Mouse (Mus musculus) heart, adult 2 months (tissue): ENCODE results near the gene Hsp90aa1. TPM values are rescaled to one million over a fixed set of nuclear protein-coding genes. Genes with fewer than 3 reads are reported as not detected.
"Not testable (repeated sequence)": the region's sequence is repeated elsewhere in the genome, so short reads cannot be mapped to it uniquely, and the experiment has no call there.

ENCODE experiments used
- DNase-seq, 2 experiments: peaks; one replicate each; pipeline ENCODE4 v3.0.0; 2021
- H3K27ac ChIP-seq: fragments of 200-600 bp; 2 replicates; pipeline ENCODE4 v1.8.1; 2022
- H3K27me3 ChIP-seq: fragments of 200-500 bp; 2 replicates; pipeline ENCODE4 v1.6.1; 2012; ENCODE audit warnings: mild to moderate bottlenecking, low read length, inconsistent platforms, mixed read lengths; ENCODE audit not compliant: control insufficient read depth, insufficient read depth
- H3K36me3 ChIP-seq: fragments of 200-500 bp; 2 replicates; pipeline ENCODE4 v1.6.1; 2012; ENCODE audit warnings: low read length, inconsistent platforms; ENCODE audit not compliant: control insufficient read depth, insufficient read depth
- H3K4me1 ChIP-seq: fragments of 200-500 bp; 2 replicates; pipeline ENCODE4 v1.6.1; 2011; ENCODE audit warnings: low read length; ENCODE audit not compliant: control insufficient read depth, insufficient read depth
- H3K4me3 ChIP-seq: fragments of 200-600 bp; 2 replicates; pipeline ENCODE4 v1.8.1; 2022
- H3K79me2 ChIP-seq: fragments of 200-500 bp; replicated peaks from 2 replicates; pipeline ENCODE4 v1.6.1; 2012; ENCODE audit warnings: mild to moderate bottlenecking, inconsistent platforms, low read length, moderate library complexity, mixed read lengths; ENCODE audit not compliant: control insufficient read depth, insufficient read depth
- H3K9ac ChIP-seq: fragments of 200-500 bp; 2 replicates; pipeline ENCODE4 v1.6.1; 2012; ENCODE audit warnings: low read depth, mild to moderate bottlenecking, control low read depth, inconsistent platforms, low read length, mixed read lengths
- CTCF ChIP-seq: fragments of 200-600 bp; IDR thresholded peaks from 2 replicates; pipeline ENCODE4 v1.8.1; 2022; ENCODE audit warnings: antibody characterized with exemption, mild to moderate bottlenecking, moderate library complexity
- EP300 ChIP-seq: fragments of 200-500 bp; IDR thresholded peaks from 2 replicates; pipeline ENCODE4 v1.6.1; 2011; ENCODE audit warnings: low read depth, low read length, control low read depth; ENCODE audit not compliant: insufficient read depth
- POLR2A ChIP-seq: fragments of 200-500 bp; IDR thresholded peaks from 2 replicates; pipeline ENCODE4 v1.6.1; 2011; ENCODE audit warnings: mild to moderate bottlenecking, low read depth, low read length, control low read depth; ENCODE audit not compliant: insufficient read depth
- WGBS: fragments of 180-500 bp; shearing (Covaris S2); methylation state at CpG from one replicate; pipeline ENCODE4 v1.1.7; 2018; 5-methylcytosine and 5-hydroxymethylcytosine counted together
- intact Hi-C: fragments of 180-260 bp; cut with DNase I; formaldehyde crosslinking; loops from one replicate; pipeline ENCODE4 v1.15.1; 2025
- polyA plus RNA-seq: library from polyadenylated mRNA; depleted of rRNA; stranded (reverse); fragments of >200 nt; gene quantifications from 2 replicates; pipeline ENCODE4 v1.2.3, GENCODE M21; 2012
- total RNA-seq, 2 experiments: library from RNA; stranded (reverse); gene quantifications; 2 replicates each; pipeline ENCODE4 v1.2.3; 2021

Hsp90aa1 gene
- total and polyA plus RNA-seq, 3 experiments = 47.5 to 228 (median 186) TPM

DNA sequence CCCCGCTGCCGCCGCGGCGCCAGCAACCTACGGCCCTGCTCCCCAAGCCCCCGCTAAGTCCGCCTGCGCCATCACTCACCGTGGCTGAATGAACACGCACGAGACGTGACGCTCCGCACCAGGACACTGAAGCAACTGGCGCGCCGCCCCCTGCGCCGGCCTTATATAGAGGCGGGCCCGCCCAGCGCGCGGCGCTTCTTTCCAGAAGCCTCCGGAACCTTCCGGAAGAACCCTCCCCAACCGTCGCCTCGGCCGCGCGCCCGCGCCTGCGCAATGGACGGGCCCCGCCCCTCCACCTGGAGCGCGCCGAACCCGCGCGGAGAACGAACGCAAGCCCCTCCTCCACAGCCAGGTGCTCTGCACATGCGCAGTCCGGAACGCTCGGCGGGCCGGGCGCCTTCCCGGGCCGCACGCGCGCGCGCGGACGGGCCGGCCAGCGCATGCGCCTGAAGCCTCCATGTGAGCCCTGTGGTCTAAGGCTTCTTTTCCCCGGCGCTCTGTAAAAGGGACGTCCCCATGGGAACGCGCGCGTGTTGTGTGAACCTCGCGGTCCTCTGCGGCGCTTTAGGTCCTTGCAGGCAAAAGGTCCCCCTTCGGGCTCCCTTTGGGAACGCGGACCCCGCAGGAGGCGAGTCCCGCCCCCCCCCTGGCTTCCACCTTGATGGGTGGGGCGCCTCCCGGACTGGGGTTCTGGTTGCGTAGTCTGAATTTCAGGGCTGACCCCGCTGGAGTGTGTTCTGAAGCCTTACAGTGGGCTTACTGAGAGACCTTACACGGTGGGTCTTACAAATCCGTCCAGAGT lies 6.2 kb downstream of the Hsp90aa1 start:
- Histone ChIP-seq H3K27ac (peak overlapping the region; percentile 100), H3K4me1 (peaks cover 2% of the 10 kb centered on the region), H3K36me3 (peaks cover 16% of the 10 kb centered on the region), H3K4me3 (peak overlapping the region; percentile 97), H3K27me3 (no peaks in the 10 kb centered on the region), H3K79me2 (peaks cover 2% of the 10 kb centered on the region; the same call in 1 of the 2 replicates), H3K9ac (peak overlapping the region; percentile 100)
- DNase-seq = peak; percentile 98 to 100
- WGBS = under 1% methylated on average over 89 of the region's 89 CpGs
- TF ChIP-seq POLR2A = peak; percentile 99
- TF ChIP-seq CTCF = no peak
- TF ChIP-seq EP300 = peak; percentile 93; the same call in 1 of the 2 replicates
- intact Hi-C loops = no loop called here

- peak overlapping the region; percentile 97 for H3K4me3 ChIP-seq
- H3K79me2 ChIP-seq = peaks cover 2% of the 10 kb centered on the region; the same call in 1 of the 2 replicates
- H3K4me1 ChIP-seq = peaks cover 2% of the 10 kb centered on the region
- TF ChIP-seq CTCF (no peak), POLR2A (no peak), EP300 (no peak)
- intact Hi-C loops = no loop called here
- H3K36me3 ChIP-seq = peaks cover 16% of the 10 kb centered on the region
- no peaks in the 10 kb centered on the region for H3K27me3 ChIP-seq
- peak overlapping the region; percentile 100 for H3K9ac ChIP-seq
- WGBS = under 1% methylated on average over 49 of the region's 55 CpGs
- H3K27ac ChIP-seq = peak overlapping the region; percentile 100
- no peak for DNase-seq
These were observed 6.8 kb downstream of the Hsp90aa1 start for GRCm38 (mm10) chr12:110695676-110696171.

DNA sequence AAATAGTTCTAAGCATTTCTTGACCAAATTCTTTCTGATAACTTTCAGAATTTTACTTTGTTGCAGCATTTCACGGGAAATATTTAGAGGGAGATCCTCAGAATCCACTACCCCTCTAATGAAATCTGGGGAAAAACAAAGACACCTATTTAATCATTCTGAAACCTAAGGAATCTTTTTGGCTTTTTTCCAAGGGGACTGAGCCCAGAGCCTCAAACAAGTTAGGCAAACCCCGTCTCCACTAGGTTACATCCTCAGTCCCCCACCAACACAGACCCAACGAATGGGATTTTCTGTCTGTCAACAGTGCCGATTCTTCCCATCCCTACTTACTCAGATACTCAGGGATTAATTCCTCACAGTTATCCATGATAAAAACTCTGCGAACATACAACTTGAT lies 9.2 kb downstream of the Hsp90aa1 start:
- H3K79me2 ChIP-seq, H3K27me3 ChIP-seq, H3K4me1 ChIP-seq, H3K27ac ChIP-seq, H3K9ac ChIP-seq, intact Hi-C loops, DNase-seq, H3K4me3 ChIP-seq: not testable (repeated sequence)
- H3K36me3 ChIP-seq = peaks cover 21% of the 10 kb centered on the region
- WGBS = 66% methylated on average over 5 of the region's 5 CpGs

- 90% methylated on average over 6 of the region's 6 CpGs for WGBS
- intact Hi-C loops = no loop called here
- H3K4me3 ChIP-seq = no peak overlapping the region
- TF ChIP-seq POLR2A (no peak), CTCF (no peak), EP300 (no peak)
- H3K9ac ChIP-seq = no peak overlapping the region
- no peaks in the 10 kb centered on the region for H3K79me2 ChIP-seq
- no peak overlapping the region for H3K27ac ChIP-seq
- no peaks in the 10 kb centered on the region for H3K27me3 ChIP-seq
- DNase-seq = no peak
- peaks cover 18% of the 10 kb centered on the region for H3K36me3 ChIP-seq
- peaks cover 7% of the 10 kb centered on the region for H3K4me1 ChIP-seq
These were observed 12.4 kb downstream of the Hsp90aa1 start for GRCm38 (mm10) chr12:110689919-110690643.

- H3K4me3 ChIP-seq, H3K4me1 ChIP-seq, DNase-seq, H3K9ac ChIP-seq, intact Hi-C loops, H3K79me2 ChIP-seq, H3K27me3 ChIP-seq, H3K27ac ChIP-seq: not testable (repeated sequence)
- H3K36me3 ChIP-seq = peaks cover 11% of the 10 kb centered on the region
- 90% methylated on average over 3 of the region's 3 CpGs for WGBS
These were observed 13.6 kb downstream of the Hsp90aa1 start for GRCm38 (mm10) chr12:110688921-110689320.
